Mouse (Mus musculus): ENCODE measurements around the gene Il17re.

Il17re gene

GRCm38 (mm10) chr6:113457952-113458534, at the start of gene Il17re:
Gene Il17re, plus strand, starts transcription at chr6:113458484.
- DNase-seq = no peak

- DNase-seq = no peak
Measured at GRCm38 (mm10) chr6:113410001-113410400, 48.3 kb upstream of the Il17re start.

GRCm38 (mm10) chr6:113416416-113416815, 41.9 kb upstream of the Il17re start:
- no peak for DNase-seq

GRCm38 (mm10) chr6:113418441-113419198, 39.7 kb upstream of the Il17re start:
- DNase-seq = peak; percentile 47

- peak; percentile 99 for DNase-seq
Measured at GRCm38 (mm10) chr6:113419199-113419587, 39.1 kb upstream of the Il17re start, which contains the start of gene Rpusd3. Gene Rpusd3, minus strand, starts transcription at chr6:113419340.

- DNase-seq = no peak
Measured at GRCm38 (mm10) chr6:113423000-113423399, 35.3 kb upstream of the Il17re start.

- no peak for DNase-seq
Measured at GRCm38 (mm10) chr6:113424187-113424586, 34.1 kb upstream of the Il17re start.

- no peak for DNase-seq
Measured at GRCm38 (mm10) chr6:113426696-113427095, 31.6 kb upstream of the Il17re start.

- DNase-seq = peak; percentile 55
Measured at GRCm38 (mm10) chr6:113427397-113427796, 30.9 kb upstream of the Il17re start.

GRCm38 (mm10) chr6:113428006-113428405, 30.3 kb upstream of the Il17re start:
- DNase-seq = no peak

- no peak for DNase-seq
Measured at GRCm38 (mm10) chr6:113429965-113430364, 28.3 kb upstream of the Il17re start.

GRCm38 (mm10) chr6:113430846-113431245, 27.4 kb upstream of the Il17re start:
- no peak for DNase-seq

GRCm38 (mm10) chr6:113431801-113432200, 26.5 kb upstream of the Il17re start:
- no peak for DNase-seq

- DNase-seq = no peak
Measured at GRCm38 (mm10) chr6:113433661-113434060, 24.6 kb upstream of the Il17re start.

GRCm38 (mm10) chr6:113434691-113435090, 23.6 kb upstream of the Il17re start:
- DNase-seq = no peak

- DNase-seq = no peak
Measured at GRCm38 (mm10) chr6:113435664-113436205, 22.5 kb upstream of the Il17re start, which contains the start of gene Cidec. Gene Cidec, minus strand, starts transcription at chr6:113435760.

GRCm38 (mm10) chr6:113437135-113437534, 21.1 kb upstream of the Il17re start:
- no peak for DNase-seq

- no peak for DNase-seq
Measured at GRCm38 (mm10) chr6:113438721-113439430, 19.4 kb upstream of the Il17re start.

GRCm38 (mm10) chr6:113440686-113441085, 17.6 kb upstream of the Il17re start:
- no peak for DNase-seq

GRCm38 (mm10) chr6:113441147-113441680, 17.1 kb upstream of the Il17re start:
- peak; percentile 87 for DNase-seq

GRCm38 (mm10) chr6:113442087-113442441, 16.2 kb upstream of the Il17re start:
- DNase-seq = no peak

- DNase-seq = peak; percentile 91
Measured at GRCm38 (mm10) chr6:113442442-113443090, 15.7 kb upstream of the Il17re start, which contains the start of gene Jagn1. Gene Jagn1, plus strand, starts transcription at chr6:113442569.

- no peak for DNase-seq
Measured at GRCm38 (mm10) chr6:113443091-113443490, 15.2 kb upstream of the Il17re start.
